Mouse (Mus musculus) R1 (cell line): Measurements from ENCODE around the gene Atp1a2.

Experiments used
- DNase-seq: peaks from one replicate; pipeline ENCODE4 v3.0.0-alpha.2; 2018; ENCODE audit warnings: low read depth, low spot score

The Atp1a2 gene

GRCm38 (mm10) chr1:172305153-172305552 lies 7.3 kb upstream of the Atp1a2 start:
- no peak for DNase-seq

- DNase-seq = no peak
Measured at GRCm38 (mm10) chr1:172304443-172304842, 6.6 kb upstream of the Atp1a2 start.

DNA sequence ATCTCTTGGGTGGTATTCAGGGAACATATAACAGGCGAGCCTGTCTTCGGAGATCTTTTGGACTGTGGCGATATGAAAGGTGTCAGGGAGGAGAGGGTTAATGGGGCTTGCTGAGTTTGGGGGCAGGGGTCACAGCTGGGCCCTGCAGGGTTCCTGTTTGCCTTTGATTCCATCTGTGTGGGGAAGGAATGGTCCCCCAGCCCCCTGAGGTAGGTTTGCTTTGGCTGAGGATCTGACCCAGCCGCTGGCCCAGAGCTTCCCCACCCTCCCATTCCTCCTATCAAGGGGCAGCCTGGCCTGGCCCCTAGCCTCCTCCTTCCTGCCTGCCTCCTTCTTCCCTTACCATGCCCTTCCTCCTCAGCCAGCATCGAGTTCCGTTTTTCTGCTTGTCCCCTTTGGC lies 5.0 kb upstream of the Atp1a2 start:
- no peak for DNase-seq

DNA sequence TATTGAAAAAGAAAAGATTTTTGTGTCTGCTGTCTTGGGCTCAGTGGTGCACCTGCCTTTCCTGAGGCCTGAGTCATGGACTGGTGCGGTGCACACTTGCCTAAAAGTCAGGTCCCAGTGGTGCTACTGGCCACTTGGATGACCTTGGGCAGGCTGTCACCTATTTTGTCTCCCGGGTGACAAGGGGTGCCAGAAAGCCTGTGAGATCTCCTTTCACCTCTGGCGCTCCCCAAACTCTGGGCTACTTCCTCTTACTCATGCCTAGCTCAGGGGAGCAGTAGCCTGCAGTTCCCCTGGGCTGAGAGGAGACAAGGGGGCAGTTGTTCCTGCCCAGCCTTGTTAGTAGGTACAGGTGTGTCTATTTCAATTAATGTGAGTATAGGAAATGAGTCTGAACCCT lies 4.4 kb upstream of the Atp1a2 start:
- DNase-seq = no peak

- DNase-seq = peak; percentile 78
Measured at GRCm38 (mm10) chr1:172301180-172301579, 3.3 kb upstream of the Atp1a2 start.

- no peak for DNase-seq
Measured at GRCm38 (mm10) chr1:172300247-172300646, 2.4 kb upstream of the Atp1a2 start.

DNA sequence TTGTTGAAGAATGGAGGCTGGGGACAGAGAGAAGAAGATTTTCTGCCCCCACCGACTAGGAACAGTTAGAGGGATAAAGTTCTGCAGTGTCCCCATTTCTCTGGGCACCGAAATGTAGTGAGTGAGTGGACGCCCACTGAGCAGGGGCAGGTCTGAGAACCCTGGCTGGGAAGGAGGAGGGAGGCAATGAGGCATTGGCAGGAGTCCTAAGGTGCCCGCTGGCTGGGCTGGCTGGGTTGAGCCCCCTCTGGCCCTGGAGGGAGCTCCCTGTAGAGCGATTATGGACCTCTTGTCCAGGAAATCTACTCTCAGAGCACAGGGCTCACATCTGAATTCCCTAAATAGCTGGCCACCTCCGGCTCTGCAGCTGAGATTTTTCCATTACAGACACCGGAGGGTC lies 1.7 kb upstream of the Atp1a2 start:
- no peak for DNase-seq

DNA sequence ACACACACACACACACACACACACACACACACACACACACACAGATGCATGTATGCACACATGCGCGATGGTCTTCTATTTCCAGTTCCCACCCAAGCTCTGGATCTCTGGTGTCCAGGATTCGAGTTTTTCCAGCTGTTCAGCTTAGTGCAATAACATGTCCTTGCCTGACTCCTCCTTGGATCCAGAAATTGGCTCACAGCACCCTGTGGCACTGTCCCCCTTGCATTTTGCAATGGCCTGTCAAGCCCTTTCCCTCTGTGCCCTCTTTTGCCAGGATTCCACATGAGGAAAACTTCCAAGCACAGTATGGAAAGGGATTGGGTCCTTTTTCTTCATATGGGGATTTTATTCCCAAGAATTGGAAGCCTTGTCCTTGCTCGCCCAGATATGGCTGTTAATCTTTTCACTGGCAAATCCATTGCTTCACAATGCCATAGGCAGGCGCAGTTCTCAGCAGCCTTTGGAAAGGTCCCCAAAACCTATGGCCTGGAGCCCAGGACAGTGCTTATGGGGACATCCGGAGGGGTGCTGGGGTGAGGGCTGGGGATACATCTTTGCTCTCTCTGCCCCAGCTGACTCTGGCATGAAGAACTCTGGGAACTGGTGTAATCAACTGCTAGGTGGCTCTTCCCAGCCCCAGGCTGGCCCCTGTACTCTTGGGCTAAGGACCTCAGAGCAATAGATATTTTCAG lies 901 bp downstream of the Atp1a2 start:
- DNase-seq = no peak

GRCm38 (mm10) chr1:172295751-172296197 lies 2.1 kb downstream of the Atp1a2 start:
- no peak for DNase-seq

DNA sequence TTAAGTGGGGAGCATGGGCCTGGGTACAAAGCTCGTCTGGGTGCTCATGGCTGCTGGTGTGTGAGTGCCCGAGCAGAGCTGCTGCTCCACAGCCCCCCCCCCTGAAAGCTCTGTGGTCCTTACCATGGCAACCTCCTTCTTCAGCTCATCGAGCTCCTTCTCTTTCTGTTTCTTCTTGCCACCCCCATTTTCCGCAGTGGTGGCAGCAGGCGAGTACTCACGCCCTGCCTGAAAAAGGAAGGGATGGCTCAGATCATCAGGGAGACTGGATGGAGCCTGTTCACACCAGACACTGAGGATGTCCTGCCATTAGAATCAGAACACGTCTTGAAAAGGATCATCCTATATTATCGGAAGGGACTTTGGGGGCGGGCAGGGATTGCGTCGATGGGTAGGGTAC lies 4.4 kb downstream of the Atp1a2 start:
- DNase-seq = no peak

DNA sequence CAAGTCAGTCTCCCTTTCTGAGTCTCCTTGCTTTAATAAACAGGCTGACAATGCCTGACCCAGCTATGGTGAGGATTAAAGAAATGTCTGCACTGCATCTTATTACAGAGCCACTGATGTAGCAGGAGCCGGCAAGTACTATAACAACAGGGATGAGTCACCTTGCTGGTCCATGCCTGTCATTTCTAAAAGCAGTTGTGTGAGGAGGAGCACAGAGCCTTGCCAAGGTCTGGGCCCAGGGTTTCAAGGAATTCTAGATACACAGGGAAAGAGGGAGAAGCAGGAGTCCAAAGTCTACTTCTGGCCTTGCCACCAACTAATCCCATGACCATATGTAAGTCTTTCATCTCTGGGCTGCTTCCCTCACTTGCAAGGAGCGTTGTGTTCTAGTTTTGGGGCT lies 5.0 kb downstream of the Atp1a2 start:
- no peak for DNase-seq

GRCm38 (mm10) chr1:172289617-172289946 lies 8.3 kb downstream of the Atp1a2 start:
- DNase-seq = no peak

- DNase-seq = no peak
Measured at GRCm38 (mm10) chr1:172288900-172289616, 8.8 kb downstream of the Atp1a2 start.

GRCm38 (mm10) chr1:172286740-172287139 lies 11.1 kb downstream of the Atp1a2 start:
- no peak for DNase-seq

DNA sequence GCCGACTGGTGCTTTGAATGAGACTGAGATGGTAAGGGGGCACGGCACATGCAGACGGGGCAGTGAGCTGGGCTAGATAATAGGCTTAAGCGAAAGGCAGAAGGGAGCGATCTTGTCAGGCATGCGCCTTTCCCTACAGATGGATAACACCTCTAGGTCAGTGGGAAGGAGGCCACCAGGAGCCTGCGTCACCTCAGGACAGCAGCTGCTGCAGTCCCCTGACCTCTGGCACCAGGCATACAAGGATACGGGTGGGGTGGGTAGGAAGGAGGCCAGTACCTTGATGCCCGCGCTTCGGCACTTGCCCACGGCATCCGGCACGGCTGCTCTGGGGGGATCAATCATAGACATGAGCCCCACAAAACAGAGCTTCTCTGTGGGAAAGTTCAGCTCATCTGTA lies 13.6 kb downstream of the Atp1a2 start:
- DNase-seq = no peak

GRCm38 (mm10) chr1:172283073-172283472 lies 14.8 kb downstream of the Atp1a2 start:
- DNase-seq = no peak

- DNase-seq = no peak
Measured at GRCm38 (mm10) chr1:172281522-172282254, 16.2 kb downstream of the Atp1a2 start.

DNA sequence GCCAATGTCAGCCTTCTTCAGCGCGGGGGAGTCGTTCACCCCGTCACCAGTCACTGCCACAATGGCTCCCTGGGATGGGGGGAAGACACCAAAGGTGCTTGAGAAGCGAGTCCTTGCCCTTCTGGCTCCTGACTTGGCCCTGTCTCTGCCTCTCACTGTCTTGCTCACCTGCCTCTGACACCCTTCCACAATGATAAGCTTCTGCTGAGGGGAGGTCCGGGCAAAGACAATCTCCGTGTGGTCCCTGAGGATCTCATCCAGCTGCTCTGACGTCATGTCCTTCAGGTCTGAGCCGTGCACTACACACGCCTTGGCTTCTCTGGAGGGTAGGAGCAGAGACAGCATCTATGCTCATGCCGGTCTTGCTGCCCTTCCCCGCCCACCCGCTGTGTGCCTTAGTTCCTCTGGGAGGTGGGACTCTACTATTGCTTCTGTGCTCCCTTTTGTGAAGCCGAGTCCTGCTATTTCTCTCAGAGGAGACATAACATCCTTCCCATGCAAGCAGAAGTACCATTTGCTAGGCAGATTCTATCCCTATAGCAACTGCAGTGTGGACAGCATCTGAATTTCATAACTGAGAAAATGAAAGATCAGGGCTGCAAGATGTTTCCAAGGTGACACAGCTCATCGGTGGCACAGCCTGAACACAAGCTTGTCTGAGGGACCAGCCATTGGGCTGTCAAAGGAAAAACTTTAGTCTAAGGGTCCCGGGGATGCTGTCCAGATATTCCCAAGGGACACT lies 17.9 kb downstream of the Atp1a2 start:
- DNase-seq = no peak

DNA sequence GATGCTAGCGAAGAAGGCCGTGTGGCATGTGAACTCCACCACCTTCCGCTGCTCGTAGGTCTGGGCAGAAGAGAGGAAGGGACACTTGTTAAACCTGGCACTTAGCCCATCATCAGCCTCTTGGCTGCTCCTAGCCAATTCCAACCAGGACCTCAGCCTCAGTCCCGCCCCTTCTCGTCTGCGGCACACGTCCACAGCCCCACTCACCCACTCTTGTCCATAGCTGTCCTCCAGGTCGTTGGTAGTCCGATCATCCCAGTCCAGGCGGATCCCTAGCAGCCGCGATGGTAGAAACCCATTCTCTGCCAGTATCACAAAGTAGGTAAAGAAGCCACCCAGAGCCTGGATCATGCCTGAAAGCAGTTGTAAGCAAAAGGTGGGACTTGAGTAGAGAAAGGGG lies 19.5 kb downstream of the Atp1a2 start:
- no peak for DNase-seq

DNA sequence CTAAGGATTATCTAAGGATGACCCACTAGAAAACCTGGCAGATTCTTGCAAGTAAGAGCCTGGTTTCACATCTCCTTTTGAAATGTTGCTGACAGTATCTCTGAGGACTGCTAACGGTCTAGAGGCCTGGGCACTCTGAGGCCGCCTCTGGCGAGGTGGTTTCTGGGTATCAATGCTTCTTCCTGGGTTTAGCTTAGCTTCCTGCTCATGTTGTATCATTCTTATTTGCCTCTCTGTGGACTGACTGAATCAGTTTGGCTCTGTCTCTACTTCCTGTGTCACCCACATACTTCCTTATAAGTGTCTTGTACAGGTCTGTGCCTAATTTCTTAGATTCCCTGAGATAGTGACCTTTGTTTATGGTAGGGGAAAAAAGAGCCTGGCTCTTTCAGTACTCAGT lies 20.7 kb downstream of the Atp1a2 start:
- DNase-seq = no peak

- DNase-seq = no peak
Measured at GRCm38 (mm10) chr1:172274547-172274946, 23.3 kb downstream of the Atp1a2 start.

- no peak for DNase-seq
Measured at GRCm38 (mm10) chr1:172274116-172274515, 23.7 kb downstream of the Atp1a2 start.
